Mouse (Mus musculus) megakaryocyte, embryonic 14.5 days (primary cell): ENCODE measurements around the gene Ccnl1. TPM values are rescaled to one million over a fixed set of nuclear protein-coding genes. Genes with fewer than 3 reads are reported as not detected.

Source experiments
- H3K27me3 ChIP-seq: replicated peaks from 2 replicates; pipeline ENCODE3; 2012; ENCODE audit warnings: inconsistent platforms
- H3K36me3 ChIP-seq: replicated peaks from 2 replicates; pipeline ENCODE3; 2012; ENCODE audit warnings: low read length, inconsistent platforms, mixed read lengths
- H3K4me1 ChIP-seq: 2 replicates; pipeline ENCODE4 v1.6.1; 2012; ENCODE audit warnings: inconsistent platforms
- H3K4me3 ChIP-seq: replicated peaks from 2 replicates; pipeline ENCODE3; 2012; ENCODE audit warnings: moderate library complexity, mild to moderate bottlenecking, inconsistent platforms
- H3K9me3 ChIP-seq: 2 replicates; pipeline ENCODE4 v1.6.1; 2012; ENCODE audit warnings: inconsistent platforms
- FLI1 ChIP-seq: IDR thresholded peaks from 2 replicates; pipeline ENCODE4 v1.6.1; 2012; ENCODE audit warnings: low read length, inconsistent platforms, mixed read lengths
- GATA1 ChIP-seq: IDR thresholded peaks from 3 replicates; pipeline ENCODE4 v1.6.1; 2012; ENCODE audit warnings: mixed read lengths, low read length, inconsistent platforms, borderline replicate concordance
- polyA plus RNA-seq: library from polyadenylated mRNA; stranded (reverse); fragments of >175 nt; gene quantifications from 2 replicates; pipeline ENCODE4 v1.2.3, GENCODE M21; 2012; ENCODE audit warnings: low replicate concordance; ENCODE audit not compliant: insufficient read depth

Ccnl1 gene
- polyA plus RNA-seq, 1 experiment: 21.7 TPM

- TF ChIP-seq FLI1 (no peak), GATA1 (no peak)
- Histone ChIP-seq H3K27me3 (peaks cover 6% of the 10 kb centered on the region), H3K36me3 (no peaks in the 10 kb centered on the region), H3K4me1 (peaks cover 17% of the 10 kb centered on the region), H3K4me3 (no peak overlapping the region), H3K9me3 (no peaks in the 10 kb centered on the region)
These were observed 48.6 kb downstream of the Ccnl1 start for GRCm38 (mm10) chr3:65909454-65909853.

- TF ChIP-seq GATA1 (no peak), FLI1 (no peak)
- H3K4me3 ChIP-seq: no peak overlapping the region
- H3K36me3 ChIP-seq: no peaks in the 10 kb centered on the region
- H3K9me3 ChIP-seq: no peaks in the 10 kb centered on the region
- H3K4me1 ChIP-seq: peaks cover 17% of the 10 kb centered on the region
- H3K27me3 ChIP-seq: peaks cover 12% of the 10 kb centered on the region
These were observed 50.5 kb downstream of the Ccnl1 start for GRCm38 (mm10) chr3:65907536-65907935.

GRCm38 (mm10) chr3:65905281-65906169 is 52.5 kb downstream of the Ccnl1 start:
- no peak for TF ChIP-seq GATA1
- no peak for TF ChIP-seq FLI1

GRCm38 (mm10) chr3:65904711-65905110 is 53.3 kb downstream of the Ccnl1 start:
- Histone ChIP-seq H3K36me3 (no peaks in the 10 kb centered on the region), H3K9me3 (no peaks in the 10 kb centered on the region), H3K4me1 (peaks cover 17% of the 10 kb centered on the region), H3K27me3 (peaks cover 10% of the 10 kb centered on the region), H3K4me3 (no peak overlapping the region)
- TF ChIP-seq GATA1: no peak
- no peak for TF ChIP-seq FLI1

More at GRCm38 (mm10) chr3:65905281-65906169, 52.5 kb downstream of the Ccnl1 start:
- peaks cover 12% of the 10 kb centered on the region for H3K27me3 ChIP-seq
- H3K4me1 ChIP-seq: peaks cover 17% of the 10 kb centered on the region
- H3K4me3 ChIP-seq: no peak overlapping the region
- H3K9me3 ChIP-seq: no peaks in the 10 kb centered on the region
- no peaks in the 10 kb centered on the region for H3K36me3 ChIP-seq

- no peaks in the 10 kb centered on the region for H3K9me3 ChIP-seq
- TF ChIP-seq FLI1 (no peak), GATA1 (no peak)
- no peak overlapping the region for H3K4me3 ChIP-seq
These were observed 53.9 kb downstream of the Ccnl1 start for GRCm38 (mm10) chr3:65904106-65904505.

GRCm38 (mm10) chr3:65898598-65899278 is 59.3 kb downstream of the Ccnl1 start:
- Histone ChIP-seq H3K4me1 (0 out of 2 replicates have a peak, but pooled peaks cover 3% of the 10 kb centered on the region), H3K36me3 (no peaks in the 10 kb centered on the region), H3K4me3 (no peak overlapping the region), H3K27me3 (peaks cover 11% of the 10 kb centered on the region), H3K9me3 (no peaks in the 10 kb centered on the region)
- TF ChIP-seq GATA1: no peak
- TF ChIP-seq FLI1: no peak

More at GRCm38 (mm10) chr3:65904106-65904505, 53.9 kb downstream of the Ccnl1 start:
- H3K27me3 ChIP-seq: peaks cover 8% of the 10 kb centered on the region
- H3K4me1 ChIP-seq: peaks cover 17% of the 10 kb centered on the region
- H3K36me3 ChIP-seq: no peaks in the 10 kb centered on the region

- Histone ChIP-seq H3K4me3 (no peak overlapping the region), H3K36me3 (no peaks in the 10 kb centered on the region), H3K9me3 (peaks cover 7% of the 10 kb centered on the region; the same call in 1 of the 2 replicates), H3K4me1 (0 out of 2 replicates have a peak, but pooled peaks cover 3% of the 10 kb centered on the region), H3K27me3 (peaks cover 4% of the 10 kb centered on the region)
- no peak for TF ChIP-seq FLI1
- no peak for TF ChIP-seq GATA1
These were observed 60.6 kb downstream of the Ccnl1 start for GRCm38 (mm10) chr3:65897233-65897993.
